Mouse (Mus musculus) T-cell, adult 2 months (primary cell): ENCODE measurements around the gene Gm11034.
A peak's percentile ranks its signal among the peaks of the same experiment; 100 is the strongest.

Experiments used
- DNase-seq: peaks from one replicate; pipeline ENCODE4 v3.0.0; 2022; ENCODE audit warnings: low spot score

Gene Gm11034

GRCm38 (mm10) chr8:72210710-72211109 lies 2.7 kb downstream of the Gm11034 start:
- DNase-seq = peak; percentile 40

GRCm38 (mm10) chr8:72210222-72210621 lies 3.2 kb downstream of the Gm11034 start:
- DNase-seq = no peak

DNA sequence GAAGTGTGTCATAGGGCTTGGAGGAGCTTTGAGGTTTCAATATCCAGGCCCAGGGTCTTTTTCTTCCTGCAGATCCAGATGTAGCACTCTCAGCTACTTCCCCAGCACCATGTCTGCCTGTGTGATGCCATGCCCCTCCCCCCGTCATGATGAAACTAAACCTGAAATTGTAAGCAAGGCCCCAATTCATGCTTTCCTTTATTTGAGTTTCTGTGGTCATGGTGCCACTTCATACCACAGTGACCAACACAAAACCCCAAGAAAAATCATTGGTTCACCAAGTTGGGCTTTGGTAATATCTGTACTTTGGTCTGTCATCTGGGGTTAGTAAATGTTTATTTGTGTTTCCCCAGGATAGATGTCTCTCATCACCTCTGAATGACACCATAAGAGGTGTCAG lies 4.9 kb downstream of the Gm11034 start:
- no peak for DNase-seq

DNA sequence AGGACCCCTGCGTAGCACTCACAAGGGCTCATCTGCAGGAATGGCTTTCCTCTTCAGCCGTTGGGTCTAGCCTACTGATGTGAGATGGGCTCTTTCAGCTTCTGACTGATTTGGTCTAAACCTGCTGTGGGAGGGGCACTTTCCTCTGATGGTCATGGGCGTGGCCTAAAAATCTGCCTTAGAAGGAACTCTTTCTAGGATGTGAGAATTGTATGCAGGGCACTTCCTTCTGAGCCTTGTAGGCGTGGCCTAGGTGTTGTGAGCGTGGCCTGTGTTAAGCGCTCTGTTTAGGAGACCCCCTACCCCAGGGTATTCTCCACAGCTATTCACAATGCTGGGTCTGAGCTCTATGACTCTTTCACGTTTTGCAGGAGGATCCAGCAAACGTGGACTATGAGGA lies 15.4 kb downstream of the Gm11034 start:
- no peak for DNase-seq

GRCm38 (mm10) chr8:72192065-72192464 lies 21.4 kb downstream of the Gm11034 start:
- DNase-seq = no peak

- DNase-seq = no peak
Measured at GRCm38 (mm10) chr8:72190215-72190539, 23.3 kb downstream of the Gm11034 start.

- DNase-seq = peak; percentile 83
Measured at GRCm38 (mm10) chr8:72189417-72190214, 23.8 kb downstream of the Gm11034 start, which contains the start of gene Hsh2d. Gene Hsh2d, plus strand, starts transcription at chr8:72189638.

GRCm38 (mm10) chr8:72187793-72188331 lies 25.6 kb downstream of the Gm11034 start:
- DNase-seq = no peak

DNA sequence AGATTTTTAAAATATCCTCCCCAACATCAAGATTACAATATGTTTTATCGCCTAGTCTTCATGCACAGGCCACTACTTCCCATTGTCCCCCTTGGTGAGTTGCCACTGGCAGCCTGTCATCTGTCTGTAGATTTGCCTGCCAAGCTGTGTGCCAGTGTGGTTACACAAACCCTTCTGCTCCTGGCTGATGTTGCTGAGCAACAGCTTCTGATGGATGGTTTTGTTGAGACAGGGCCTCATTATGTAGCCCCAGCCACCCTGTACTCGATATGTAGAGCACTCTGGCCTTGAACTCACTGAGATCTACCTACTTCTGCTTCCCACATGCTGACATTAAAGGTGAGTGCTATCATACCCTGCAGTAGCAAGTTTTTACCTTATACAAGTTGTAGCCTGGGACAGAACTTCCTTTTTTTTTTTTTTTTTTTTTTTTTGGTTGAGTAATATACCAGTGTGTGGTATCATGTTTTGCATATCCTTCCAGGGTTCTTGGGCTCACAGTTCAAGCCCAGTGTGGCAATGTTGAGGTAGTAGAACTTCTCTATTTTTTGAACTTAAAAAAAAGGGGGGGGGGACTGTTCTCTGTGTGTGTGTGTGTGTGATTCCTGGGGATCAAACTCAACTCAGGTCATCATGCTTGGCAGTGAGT lies 29.8 kb downstream of the Gm11034 start:
- DNase-seq = no peak

GRCm38 (mm10) chr8:72177346-72177925 lies 36.0 kb downstream of the Gm11034 start:
- peak; percentile 70 for DNase-seq

DNA sequence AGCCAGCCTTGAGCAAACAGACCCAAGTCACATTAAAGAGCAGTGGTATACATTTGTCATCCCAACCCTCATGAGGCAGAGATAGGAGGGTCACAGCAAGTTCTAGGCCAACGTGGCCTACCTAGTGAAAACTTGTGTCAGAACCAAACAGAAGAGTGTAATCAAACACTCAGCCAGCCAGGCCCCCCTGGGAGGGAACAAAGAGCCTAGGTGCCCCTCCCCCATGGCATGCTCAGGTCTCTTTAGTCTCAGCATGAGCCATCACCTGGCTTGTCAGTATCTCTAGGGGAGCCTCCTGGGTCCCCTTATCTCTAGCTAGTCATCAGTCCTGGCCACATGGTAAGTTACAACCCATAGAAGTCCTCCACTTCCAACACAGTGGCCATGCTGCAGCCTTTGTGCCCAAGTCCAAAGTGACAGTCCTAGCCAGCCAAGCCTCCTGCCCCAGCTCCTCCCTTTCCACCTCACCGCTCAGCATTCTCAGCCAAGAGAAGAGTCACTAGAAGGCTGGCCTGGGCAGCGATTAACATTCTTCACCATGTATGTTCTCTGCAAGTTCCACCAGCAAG lies 43.7 kb downstream of the Gm11034 start:
- DNase-seq = peak; percentile 68

- DNase-seq = peak; percentile 94
Measured at GRCm38 (mm10) chr8:72169098-72169668, 44.3 kb downstream of the Gm11034 start.
